Mouse (Mus musculus) G1E (cell line): Measurements from ENCODE around the gene Popdc2.

Experiments used
- CTCF ChIP-seq: IDR thresholded peaks from 2 replicates; pipeline ENCODE4 v1.5.1; 2012; ENCODE audit warnings: low read depth, low read length, inconsistent platforms, mixed read lengths
- GATA1 ChIP-seq: IDR thresholded peaks from 2 replicates; pipeline ENCODE4 v1.6.1; 2012; ENCODE audit warnings: borderline replicate concordance, low read length, inconsistent platforms, mixed read lengths
- GATA2 ChIP-seq: IDR thresholded peaks from 2 replicates; pipeline ENCODE4 v1.6.1; 2012; ENCODE audit warnings: low read depth, low read length, inconsistent platforms, borderline replicate concordance
- POLR2AphosphoS5 ChIP-seq: IDR thresholded peaks from 2 replicates; pipeline ENCODE4 v1.6.1; 2012; ENCODE audit warnings: low read depth, low read length, inconsistent platforms; ENCODE audit not compliant: insufficient replicate concordance
- TAL1 ChIP-seq: conservative IDR thresholded peaks from 2 replicates; pipeline ENCODE4 v1.6.1; 2012; ENCODE audit warnings: low read depth, low read length, inconsistent platforms, mixed read lengths

GRCm38 (mm10) chr16:38414953-38415352 is 52.9 kb downstream of the Popdc2 start:
- TF ChIP-seq CTCF, result no peak
- no peak for TF ChIP-seq GATA1
- TF ChIP-seq TAL1, result no peak
- TF ChIP-seq GATA2, result no peak
- TF ChIP-seq POLR2AphosphoS5, result no peak
